Mouse (Mus musculus) lung, embryonic 16.5 days (tissue): ENCODE results near the gene Gng12. TPM values are rescaled to one million over a fixed set of nuclear protein-coding genes. Genes with fewer than 3 reads are reported as not detected.

ENCODE experiments used
- ATAC-seq: fragments of 200-750 bp; cut with Nextera tagmentation; 2 replicates; pipeline ENCODE4 v1.8.0; 2017; ENCODE audit warnings: low read depth, mild to moderate bottlenecking, moderate library complexity
- H3K27ac ChIP-seq: fragments of 300-500 bp; sonication (generic); 2 replicates; pipeline ENCODE4 v1.5.1; 2014; ENCODE audit warnings: mild to moderate bottlenecking, control low read depth, low read length
- H3K27me3 ChIP-seq: fragments of 300-500 bp; sonication (generic); 2 replicates; pipeline ENCODE4 v1.6.1; 2014; ENCODE audit warnings: low read depth, low read length, mixed read lengths; ENCODE audit not compliant: control insufficient read depth, insufficient read depth
- H3K36me3 ChIP-seq: fragments of 300-500 bp; sonication (generic); 2 replicates; pipeline ENCODE4 v1.6.1; 2014; ENCODE audit warnings: low read length; ENCODE audit not compliant: control insufficient read depth, insufficient read depth
- H3K4me1 ChIP-seq: fragments of 300-500 bp; sonication (generic); replicated peaks from 2 replicates; pipeline ENCODE4 v1.6.1; 2014; ENCODE audit warnings: low read length, mixed read lengths; ENCODE audit not compliant: control insufficient read depth, insufficient read depth
- H3K4me2 ChIP-seq: fragments of 300-500 bp; sonication (generic); 2 replicates; pipeline ENCODE4 v1.6.1; 2014; ENCODE audit warnings: low read depth, low read length, control low read depth
- H3K4me3 ChIP-seq: fragments of 300-500 bp; sonication (generic); 2 replicates; pipeline ENCODE4 v1.5.1; 2014; ENCODE audit warnings: mild to moderate bottlenecking, low read length, control low read depth
- H3K9ac ChIP-seq: fragments of 300-500 bp; sonication (generic); 2 replicates; pipeline ENCODE4 v1.6.1; 2014; ENCODE audit warnings: low read length, control low read depth
- H3K9me3 ChIP-seq: fragments of 300-500 bp; sonication (generic); 2 replicates; pipeline ENCODE4 v1.6.1; 2016; ENCODE audit warnings: low read length; ENCODE audit not compliant: control insufficient read depth
- WGBS: fragments of 180-500 bp; shearing (Covaris S2); extraction: QIAGEN DNeasy Blood & Tissue Kit; methylation state at CpG from one replicate; pipeline ENCODE4 v1.1.7; 2014; 5-methylcytosine and 5-hydroxymethylcytosine counted together
- polyA plus RNA-seq: library from polyadenylated mRNA; unstranded; fragments of >200 nt; fragmentation: Nextera tagmentation; extraction: Ambion mirVana; gene quantifications from 2 replicates; pipeline ENCODE4 v1.2.1, GENCODE M21; 2015

The Gng12 gene
- polyA plus RNA-seq, 1 experiment from 2014 or later: 96.4 TPM

DNA sequence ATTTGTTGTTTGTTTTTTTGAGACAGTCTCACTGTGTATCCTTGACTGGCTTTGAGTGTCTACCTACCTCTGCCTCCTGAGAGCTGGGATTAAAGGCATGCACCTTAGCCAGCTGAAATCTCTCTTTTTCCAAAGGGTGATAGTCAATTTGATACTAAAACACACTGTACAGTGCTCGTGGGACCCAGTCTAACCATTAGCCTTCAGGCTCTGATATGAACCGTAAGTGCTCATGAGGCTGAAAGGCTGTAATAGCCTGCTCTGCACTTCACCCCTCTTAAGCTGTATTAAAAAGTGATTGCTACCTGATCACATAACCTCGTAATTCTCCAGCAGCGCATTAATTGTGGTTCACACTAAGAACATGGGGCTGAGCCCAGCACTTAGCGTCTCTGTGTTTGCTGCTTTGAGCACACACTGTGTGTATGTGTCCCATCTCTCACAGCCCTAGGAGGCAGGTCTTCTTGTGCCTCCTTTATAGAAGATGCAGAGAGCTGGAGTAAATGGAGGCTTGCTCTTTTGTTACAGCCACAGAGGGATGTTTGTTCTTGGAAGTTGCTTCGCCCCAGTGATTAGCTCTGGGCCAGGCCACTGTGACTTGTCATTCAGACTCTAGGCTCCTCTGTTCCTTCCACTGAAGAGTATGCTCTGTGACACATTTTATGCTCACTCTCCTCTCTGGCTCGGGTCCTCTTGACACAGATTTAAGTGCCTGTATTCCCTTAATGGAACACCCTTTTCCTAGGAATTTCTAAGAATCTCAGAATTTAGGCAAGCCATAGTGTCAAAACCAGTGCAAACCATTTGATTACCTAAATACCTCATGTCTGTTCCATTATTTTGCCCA is 114.4 kb downstream of the Gng12 start:
- no peak overlapping the region for H3K4me3 ChIP-seq
- no peaks in the 10 kb centered on the region for H3K9me3 ChIP-seq
- 67% methylated on average over 7 of the region's 7 CpGs for WGBS
- H3K9ac ChIP-seq: no peak overlapping the region
- no peaks in the 10 kb centered on the region for H3K27me3 ChIP-seq
- ATAC-seq: peak; percentile 43; the same call in 1 of the 2 replicates
- no peak overlapping the region for H3K27ac ChIP-seq
- H3K4me2 ChIP-seq: no peak overlapping the region
- no peaks in the 10 kb centered on the region for H3K36me3 ChIP-seq
- H3K4me1 ChIP-seq: peaks cover 5% of the 10 kb centered on the region

DNA sequence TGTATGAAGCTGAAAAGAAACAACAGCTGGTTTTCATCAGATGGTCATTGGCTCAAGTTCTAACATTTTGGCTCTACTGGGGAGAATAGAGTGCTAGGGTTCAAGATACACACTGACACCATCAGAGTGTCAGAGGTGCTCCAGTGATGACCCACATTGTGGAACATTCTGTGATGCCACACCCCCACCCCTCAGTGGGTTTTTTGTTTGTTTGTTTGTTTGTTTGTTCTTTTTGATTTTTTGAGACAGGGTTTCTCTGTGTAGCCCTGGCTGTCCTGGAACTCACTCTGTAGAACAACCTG is 115.0 kb downstream of the Gng12 start:
- H3K4me1 ChIP-seq: peaks cover 11% of the 10 kb centered on the region
- no peaks in the 10 kb centered on the region for H3K36me3 ChIP-seq
- no peaks in the 10 kb centered on the region for H3K9me3 ChIP-seq
- no peak overlapping the region for H3K9ac ChIP-seq
- H3K4me2 ChIP-seq: no peak overlapping the region
- no peak overlapping the region for H3K27ac ChIP-seq
- H3K4me3 ChIP-seq: no peak overlapping the region
- peak; percentile 57 for ATAC-seq
- no peaks in the 10 kb centered on the region for H3K27me3 ChIP-seq

GRCm38 (mm10) chr6:67013293-67013948 is 117.2 kb downstream of the Gng12 start:
- Histone ChIP-seq H3K4me3 (no peak overlapping the region), H3K9ac (no peak overlapping the region), H3K27ac (no peak overlapping the region), H3K4me1 (peaks cover 21% of the 10 kb centered on the region), H3K27me3 (no peaks in the 10 kb centered on the region), H3K4me2 (no peak overlapping the region), H3K9me3 (no peaks in the 10 kb centered on the region), H3K36me3 (no peaks in the 10 kb centered on the region)
- ATAC-seq: no peak
- WGBS: 81% methylated on average over 6 of the region's 6 CpGs

DNA sequence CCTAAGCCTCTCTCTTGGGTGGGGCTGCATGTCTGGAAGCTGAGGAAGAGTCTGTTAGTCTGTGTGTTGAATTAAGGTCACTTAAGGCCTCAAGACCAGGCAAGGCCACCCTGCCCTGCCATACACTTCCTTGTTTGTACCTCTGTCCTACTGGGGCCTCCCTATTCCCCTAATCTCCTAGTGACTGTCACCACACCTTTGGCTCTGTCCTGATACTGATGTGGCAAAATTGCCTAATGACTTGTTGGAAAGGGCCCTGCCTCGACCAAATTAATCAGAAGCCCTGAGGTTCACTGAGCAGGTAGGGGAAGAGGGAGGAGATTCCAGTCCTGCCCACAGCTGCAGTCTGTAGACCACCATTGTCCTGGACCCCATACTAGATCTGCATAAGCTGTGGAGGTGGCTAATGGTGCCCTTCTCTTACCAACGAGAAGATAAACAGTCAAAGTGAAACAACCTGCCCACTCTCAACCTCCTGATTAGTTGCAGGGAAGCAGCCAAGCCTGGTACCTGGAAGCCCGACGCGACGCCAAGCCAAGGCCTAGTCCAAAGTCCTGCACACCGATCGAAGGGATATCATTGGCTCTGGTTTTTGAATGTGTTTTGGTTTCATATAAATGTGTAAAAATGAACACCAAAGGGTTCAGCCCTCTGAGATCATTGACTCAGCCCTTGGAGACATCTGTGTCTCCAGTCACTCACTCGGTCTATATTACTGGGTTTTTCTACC is 117.9 kb downstream of the Gng12 start:
- H3K9me3 ChIP-seq: no peaks in the 10 kb centered on the region
- H3K36me3 ChIP-seq: no peaks in the 10 kb centered on the region
- H3K9ac ChIP-seq: no peak overlapping the region
- peaks cover 21% of the 10 kb centered on the region for H3K4me1 ChIP-seq
- H3K4me2 ChIP-seq: no peak overlapping the region
- no peak overlapping the region for H3K27ac ChIP-seq
- H3K27me3 ChIP-seq: no peaks in the 10 kb centered on the region
- no peak overlapping the region for H3K4me3 ChIP-seq
- no peak for ATAC-seq
- 84% methylated on average over 9 of the region's 9 CpGs for WGBS

DNA sequence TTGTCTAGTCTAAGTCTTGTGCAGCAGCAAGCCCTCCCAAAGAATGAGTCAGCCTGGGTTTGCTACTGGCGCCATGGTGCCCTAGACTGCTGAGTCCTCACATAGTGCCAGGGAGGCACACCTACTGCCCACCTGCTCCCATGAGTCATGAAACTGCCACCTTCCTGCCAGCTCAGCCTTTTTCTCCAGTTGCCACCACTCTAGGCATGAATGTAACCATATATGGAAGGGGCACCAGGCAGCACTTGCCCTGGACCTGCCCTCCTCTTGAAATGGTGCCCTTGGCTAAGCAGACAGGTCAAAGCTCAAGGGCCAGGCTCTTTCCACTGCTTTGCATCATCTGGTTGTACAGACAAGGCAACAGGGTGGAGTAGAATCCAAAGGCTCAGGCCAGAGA is 118.5 kb downstream of the Gng12 start:
- ATAC-seq: no peak
- Histone ChIP-seq H3K27me3 (no peaks in the 10 kb centered on the region), H3K9ac (no peak overlapping the region), H3K9me3 (no peaks in the 10 kb centered on the region), H3K36me3 (no peaks in the 10 kb centered on the region), H3K4me2 (no peak overlapping the region), H3K27ac (no peak overlapping the region), H3K4me1 (peaks cover 21% of the 10 kb centered on the region), H3K4me3 (no peak overlapping the region)
- WGBS: 95% methylated on average over 1 of the region's 1 CpGs

DNA sequence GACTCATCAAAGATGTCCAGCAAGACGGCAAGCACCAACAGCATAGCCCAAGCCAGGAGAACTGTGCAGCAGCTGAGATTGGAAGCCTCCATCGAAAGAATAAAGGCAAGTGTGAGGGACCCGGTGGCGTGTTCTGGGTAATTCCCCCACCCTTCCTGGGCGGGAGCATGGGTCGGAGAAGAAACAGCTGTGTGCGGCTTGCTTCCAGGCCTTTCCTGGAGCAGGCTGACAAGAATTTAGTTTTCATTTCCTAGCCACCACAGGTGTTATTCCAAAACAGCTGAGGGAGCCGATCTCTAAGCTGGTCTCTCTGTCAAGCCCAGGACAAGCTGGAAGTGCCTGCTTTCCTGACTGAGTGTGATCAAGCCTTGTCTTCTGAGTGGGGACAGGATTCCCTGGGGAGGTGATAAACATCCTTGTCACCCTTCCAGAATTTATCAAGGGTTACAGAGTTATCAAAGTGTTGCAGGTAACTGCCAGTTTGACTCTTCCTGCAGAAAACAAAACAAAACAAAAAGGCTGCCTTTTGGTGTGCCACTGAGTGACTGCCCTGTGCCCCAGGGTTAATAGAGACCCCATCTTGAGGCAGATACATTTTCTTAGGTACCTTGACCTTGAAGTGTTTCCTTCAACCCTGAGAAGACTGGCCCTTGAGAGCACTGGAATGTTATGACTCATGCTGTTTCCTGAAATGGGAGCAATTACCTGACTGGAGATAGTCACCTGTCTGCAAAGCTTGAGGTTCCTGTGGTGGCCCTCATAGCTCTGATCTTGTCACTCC is 119.7 kb downstream of the Gng12 start:
- no peaks in the 10 kb centered on the region for H3K27me3 ChIP-seq
- 27% methylated on average over 8 of the region's 8 CpGs for WGBS
- H3K36me3 ChIP-seq: no peaks in the 10 kb centered on the region
- H3K9me3 ChIP-seq: no peaks in the 10 kb centered on the region
- peaks cover 21% of the 10 kb centered on the region for H3K4me1 ChIP-seq
- no peak overlapping the region for H3K9ac ChIP-seq
- peak overlapping the region; percentile 70 for H3K27ac ChIP-seq
- H3K4me3 ChIP-seq: no peak overlapping the region
- ATAC-seq: peak; percentile 51
- H3K4me2 ChIP-seq: peak overlapping the region; percentile 25; the same call in 1 of the 2 replicates

- no peaks in the 10 kb centered on the region for H3K36me3 ChIP-seq
- peak; percentile 64 for ATAC-seq
- peak overlapping the region; percentile 41 for H3K4me2 ChIP-seq
- H3K27me3 ChIP-seq: no peaks in the 10 kb centered on the region
- no peak overlapping the region for H3K9ac ChIP-seq
- no peak overlapping the region; the same call in 1 of the 2 replicates for H3K4me3 ChIP-seq
- H3K9me3 ChIP-seq: no peaks in the 10 kb centered on the region
- WGBS: 25% methylated on average over 7 of the region's 7 CpGs
- H3K27ac ChIP-seq: peak overlapping the region; percentile 79
- peaks cover 21% of the 10 kb centered on the region for H3K4me1 ChIP-seq
Observed at GRCm38 (mm10) chr6:67016520-67017111, 120.4 kb downstream of the Gng12 start.

DNA sequence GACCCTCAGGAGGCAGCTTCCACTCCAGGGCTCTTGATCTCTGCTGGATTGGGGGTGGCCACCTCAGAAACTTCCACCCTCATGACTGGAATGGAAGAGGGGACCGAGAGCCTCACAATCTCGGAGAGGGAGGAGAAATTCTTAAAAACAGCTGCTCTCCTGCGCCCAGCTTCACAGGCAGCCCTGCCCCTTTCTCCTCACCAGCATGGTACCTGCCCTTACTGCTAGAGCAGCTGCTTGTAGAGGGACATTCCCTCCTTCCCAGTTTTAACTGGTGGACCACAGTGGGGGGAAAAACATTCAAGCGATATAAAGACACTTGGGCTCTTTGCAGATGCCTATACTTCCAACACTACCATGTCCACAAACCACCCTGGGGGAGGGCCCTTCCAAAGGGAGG is 122.2 kb downstream of the Gng12 start:
- 61% methylated on average over 4 of the region's 4 CpGs for WGBS
- no peaks in the 10 kb centered on the region for H3K27me3 ChIP-seq
- H3K4me1 ChIP-seq: peaks cover 21% of the 10 kb centered on the region
- no peak for ATAC-seq
- H3K4me3 ChIP-seq: no peak overlapping the region
- no peak overlapping the region for H3K27ac ChIP-seq
- H3K9me3 ChIP-seq: no peaks in the 10 kb centered on the region
- H3K9ac ChIP-seq: no peak overlapping the region
- no peaks in the 10 kb centered on the region for H3K36me3 ChIP-seq
- no peak overlapping the region for H3K4me2 ChIP-seq
